Mouse (Mus musculus) adrenal gland, adult 18-20 months (tissue): Measurements from ENCODE around the gene Rarres2. TPM values are rescaled to one million over a fixed set of nuclear protein-coding genes. Genes with fewer than 3 reads are reported as not detected.

Experiments used
- DNase-seq, 2 experiments: peaks; one replicate each; pipeline ENCODE4 v3.0.0; 2021 to 2022; ENCODE audit warnings: low spot score in 2 of 2
- total RNA-seq, 2 experiments: library from RNA; stranded (reverse); gene quantifications; 1 replicate in 1 of 2; 2 replicates in 1 of 2; pipeline ENCODE4 v1.2.3; 2021

Rarres2 gene
- total RNA-seq, 2 experiments from 2014 or later: 55.3 to 165 TPM

DNA sequence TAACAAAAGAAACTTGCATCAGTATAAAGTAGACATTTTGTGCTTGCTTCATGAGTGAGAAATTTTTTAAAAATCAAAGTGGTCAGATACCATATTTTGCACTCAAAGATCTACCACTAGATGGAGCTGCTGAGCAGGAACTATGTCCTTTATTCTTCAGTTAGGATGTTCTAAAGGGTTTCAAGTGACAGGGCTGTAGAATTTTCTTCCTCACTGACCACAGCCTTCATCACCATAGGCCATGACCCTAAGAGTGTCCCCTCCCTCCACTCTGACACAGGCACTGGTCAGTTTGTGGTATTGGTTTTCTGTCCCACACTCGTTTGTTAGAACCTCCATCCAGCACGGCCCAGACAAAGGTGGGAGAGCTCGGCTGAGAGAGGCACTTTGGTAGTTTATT, 9.4 kb upstream of the Rarres2 start:
- DNase-seq: no peak

- DNase-seq: no peak
Observed at GRCm38 (mm10) chr6:48581257-48581656, 8.7 kb upstream of the Rarres2 start.

DNA sequence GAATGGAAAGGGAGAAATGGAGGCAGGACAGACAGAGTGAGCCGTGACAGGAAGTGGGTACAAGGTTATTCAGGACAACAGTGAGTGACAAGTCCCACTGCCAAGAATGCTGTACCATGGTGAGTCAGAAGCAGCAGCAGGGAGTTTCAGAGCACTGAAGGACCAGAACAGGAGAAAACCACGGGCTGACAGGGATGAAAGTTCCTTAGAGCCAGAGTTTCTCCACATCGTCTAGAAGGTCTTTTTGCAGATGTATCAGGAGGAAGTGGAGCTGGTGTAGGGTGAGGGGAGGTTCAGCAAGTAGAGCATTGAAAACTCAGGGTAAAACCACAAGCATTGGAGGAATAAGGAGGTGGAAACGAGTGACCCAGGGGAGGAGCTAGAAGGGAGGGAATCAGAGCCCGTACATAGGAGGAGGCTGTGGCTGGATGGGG, 6.6 kb upstream of the Rarres2 start:
- no peak for DNase-seq

DNA sequence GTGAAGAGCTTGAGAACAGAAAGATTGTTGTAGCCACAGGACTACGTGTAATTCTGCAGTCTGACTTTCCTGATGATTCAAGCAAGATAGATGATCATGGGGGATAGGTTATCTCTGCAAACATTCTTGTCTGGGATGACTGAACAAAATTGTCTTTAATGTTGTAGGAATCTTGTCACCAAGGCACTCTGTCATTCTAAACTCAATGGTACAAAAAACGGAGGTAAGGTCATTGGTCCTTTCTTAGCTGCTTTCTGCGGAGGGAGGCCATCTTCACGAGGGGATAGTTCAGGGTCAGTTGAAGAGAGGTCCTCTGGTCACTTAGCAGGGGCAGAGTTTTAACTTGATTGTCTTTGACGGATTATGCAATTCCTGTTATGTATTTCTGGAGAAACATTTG, 6.1 kb upstream of the Rarres2 start:
- DNase-seq: no peak

GRCm38 (mm10) chr6:48573981-48574380, 1.4 kb upstream of the Rarres2 start:
- DNase-seq: no peak

- DNase-seq: no peak
Observed at GRCm38 (mm10) chr6:48573280-48573679, 691 bp upstream of the Rarres2 start.

DNA sequence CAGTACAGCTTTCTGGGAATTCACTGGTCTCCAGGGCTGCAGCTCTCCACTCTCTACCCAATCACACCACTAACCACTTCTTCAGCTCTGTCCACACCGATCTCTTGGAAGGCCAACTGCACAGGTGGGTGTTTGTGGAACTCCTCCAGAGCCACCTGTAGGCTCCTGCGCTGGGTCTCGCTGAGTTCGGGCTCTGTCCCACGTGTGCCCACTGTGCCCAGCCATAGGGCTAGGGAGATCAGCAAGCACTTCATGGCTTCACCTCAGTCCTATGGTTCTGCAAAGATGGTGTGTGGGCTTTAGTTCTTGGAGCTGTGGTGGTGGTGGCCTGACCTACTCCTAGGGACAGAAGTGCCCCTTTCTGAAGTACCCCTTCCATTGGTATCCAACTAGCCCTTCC, 575 bp downstream of the Rarres2 start:
- DNase-seq: no peak

DNA sequence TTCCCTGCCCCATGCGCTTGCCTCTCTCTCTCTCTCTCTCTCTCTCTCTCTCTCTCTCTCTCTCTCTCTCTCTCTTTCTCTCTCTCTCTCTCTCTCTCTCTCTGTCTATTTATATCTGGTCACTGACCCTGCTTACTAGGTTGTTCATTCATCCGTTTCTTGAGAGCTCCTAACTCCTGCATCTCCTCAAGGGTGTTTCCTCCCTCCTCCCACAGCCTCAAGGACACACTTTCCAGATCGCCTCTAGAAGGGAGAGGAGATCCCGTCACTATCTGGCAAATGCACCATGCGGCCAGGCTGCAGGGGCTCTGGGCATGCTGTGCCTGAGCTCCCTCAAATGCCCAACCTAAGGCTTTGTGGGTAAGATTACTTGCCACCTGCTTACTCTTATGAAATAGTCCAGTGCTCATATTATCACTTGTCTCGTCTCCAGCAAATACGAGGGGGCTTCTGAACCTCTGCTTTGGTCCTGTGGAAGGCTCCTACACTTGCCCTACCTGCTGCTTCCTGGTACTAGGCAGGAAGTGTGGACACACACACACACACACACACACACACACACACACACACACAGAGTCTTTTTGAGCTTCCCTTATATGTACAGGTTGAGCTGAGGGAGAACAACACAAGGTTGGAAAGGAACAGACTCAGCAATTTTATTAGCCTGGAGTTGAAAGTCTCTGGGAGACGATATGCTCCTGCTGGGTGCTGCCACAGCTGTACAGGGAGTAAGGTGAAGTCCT, 3.4 kb downstream of the Rarres2 start:
- no peak for DNase-seq

DNA sequence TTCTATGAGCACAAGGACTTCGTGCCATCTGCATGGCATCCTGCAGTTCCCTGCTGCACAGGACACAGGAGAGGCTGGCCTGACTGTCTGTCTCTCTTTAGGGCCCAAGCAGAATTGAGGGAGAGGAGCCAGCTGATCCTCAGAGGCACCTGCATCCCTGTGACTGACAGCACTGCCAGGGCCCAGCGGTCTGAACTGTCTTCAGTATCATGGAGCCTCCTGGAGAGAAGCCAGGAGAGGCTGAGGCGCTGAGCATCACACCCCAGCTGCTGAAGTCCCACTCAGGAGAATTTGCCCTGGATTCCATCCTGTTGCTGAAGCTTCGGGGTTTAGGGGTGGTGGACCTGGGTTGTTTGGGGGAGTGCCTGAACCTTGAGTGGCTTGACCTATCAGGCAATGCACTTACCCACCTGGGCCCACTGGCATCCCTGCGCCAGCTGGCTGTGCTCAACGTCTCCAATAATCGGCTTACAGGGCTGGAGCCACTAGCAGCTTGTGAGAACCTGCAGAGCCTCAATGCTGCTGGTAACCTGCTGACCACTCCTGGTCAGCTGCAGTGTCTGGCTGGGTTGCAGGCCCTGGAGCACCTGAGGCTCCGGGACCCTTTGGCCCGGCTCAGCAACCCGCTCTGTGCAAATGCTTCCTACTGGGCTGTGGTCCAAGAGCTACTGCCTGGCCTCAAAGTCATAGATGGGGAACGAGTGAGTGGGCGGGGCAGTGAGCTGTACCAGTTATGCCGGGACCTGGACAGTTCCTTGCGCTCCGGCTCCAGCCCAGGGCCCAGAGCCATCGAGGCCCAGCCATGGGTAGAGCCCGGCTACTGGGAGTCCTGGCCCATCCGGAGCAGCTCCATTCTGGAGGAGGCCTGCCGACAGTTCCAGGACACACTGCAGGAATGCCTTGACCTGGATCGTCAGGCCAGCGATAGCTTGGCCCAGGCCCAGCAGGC, 4.3 kb downstream of the Rarres2 start:
- DNase-seq: peak; percentile 51 to 55

GRCm38 (mm10) chr6:48566312-48566711, 6.3 kb downstream of the Rarres2 start:
- no peak for DNase-seq

GRCm38 (mm10) chr6:48565693-48566310, 6.8 kb downstream of the Rarres2 start:
- DNase-seq: no peak

DNA sequence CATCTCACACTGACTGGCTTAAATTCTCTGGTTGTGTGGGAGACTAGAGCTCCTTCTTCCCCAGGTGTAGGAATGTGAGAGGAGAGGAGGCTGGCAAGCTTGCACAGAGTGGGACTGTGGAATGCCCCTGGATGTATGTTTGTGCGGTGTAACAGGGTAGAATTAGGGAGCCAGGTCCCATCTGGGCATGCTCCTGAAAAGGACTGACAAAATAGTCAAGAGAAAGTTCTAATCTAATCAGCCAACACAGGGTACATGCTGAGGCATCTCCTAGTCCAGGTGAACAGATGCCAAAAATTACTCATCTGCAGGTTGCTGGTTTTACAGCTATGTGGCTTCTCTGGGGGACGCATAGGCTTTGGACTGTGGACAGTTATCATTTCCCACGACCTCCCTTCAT, 16.6 kb downstream of the Rarres2 start:
- DNase-seq: no peak

- no peak for DNase-seq
Observed at GRCm38 (mm10) chr6:48555104-48555890, 17.3 kb downstream of the Rarres2 start.

DNA sequence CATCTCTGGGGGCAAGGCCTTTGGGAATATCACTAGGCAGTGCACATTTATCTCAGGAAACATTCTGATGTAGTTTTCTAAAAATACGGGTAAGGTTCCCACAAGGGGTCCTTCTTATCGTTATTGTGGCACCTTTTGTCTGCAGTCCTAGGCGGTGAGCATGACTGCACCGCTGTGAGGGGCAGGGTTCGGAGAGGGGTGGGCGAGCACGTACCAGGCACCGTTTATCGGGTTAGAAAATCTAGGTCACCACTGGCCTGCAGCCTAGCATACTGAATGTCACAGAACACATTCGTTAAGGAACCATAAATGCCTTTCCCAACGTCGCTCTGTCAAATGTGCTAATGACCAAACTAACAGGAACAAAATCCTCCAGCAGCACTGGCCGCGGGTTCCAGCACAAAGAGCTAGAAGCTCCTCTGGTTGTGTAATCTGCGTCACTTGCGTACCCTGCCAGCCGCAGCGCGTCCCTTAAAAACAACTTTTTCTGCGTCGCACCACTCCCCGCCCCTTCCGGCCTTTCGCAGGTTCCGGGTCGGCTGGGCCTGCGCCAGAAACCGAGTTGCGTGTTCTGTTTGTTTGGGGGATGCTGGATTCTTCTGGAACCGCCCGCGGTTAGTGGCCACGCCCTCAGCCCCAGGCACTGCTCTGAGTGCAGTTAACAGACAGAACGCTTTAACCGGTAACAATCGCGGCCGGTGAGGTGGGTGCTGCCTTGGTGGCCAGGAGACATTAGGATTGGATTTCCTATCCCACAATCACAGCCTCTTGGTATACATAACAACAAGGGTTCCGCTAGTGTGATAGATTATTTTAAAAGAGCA, 18.1 kb downstream of the Rarres2 start, which contains the start of gene Lrrc61:
Gene Lrrc61 (plus strand): TSS at position 517 of the 824 bp plus-strand sequence.
- DNase-seq: peak; percentile 96 to 97

DNA sequence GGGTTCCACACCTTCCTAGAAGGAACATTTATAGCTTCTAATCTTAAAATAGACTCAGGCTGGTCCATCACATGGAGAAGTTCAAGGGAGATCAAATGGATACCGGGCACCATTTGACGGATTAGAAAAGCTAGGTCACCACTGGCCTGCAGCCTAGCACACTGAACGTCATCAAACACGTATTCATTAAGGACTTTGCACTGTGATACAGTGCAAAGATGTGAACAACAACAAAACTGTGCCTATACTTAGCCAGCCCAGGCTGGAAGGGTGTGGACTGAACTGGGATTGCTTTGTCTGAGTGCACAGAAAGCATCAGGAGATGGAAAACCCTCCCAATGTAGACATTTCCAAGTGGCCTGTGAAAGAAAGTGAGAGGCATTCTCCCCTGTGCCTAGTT, 18.8 kb downstream of the Rarres2 start:
- no peak for DNase-seq

DNA sequence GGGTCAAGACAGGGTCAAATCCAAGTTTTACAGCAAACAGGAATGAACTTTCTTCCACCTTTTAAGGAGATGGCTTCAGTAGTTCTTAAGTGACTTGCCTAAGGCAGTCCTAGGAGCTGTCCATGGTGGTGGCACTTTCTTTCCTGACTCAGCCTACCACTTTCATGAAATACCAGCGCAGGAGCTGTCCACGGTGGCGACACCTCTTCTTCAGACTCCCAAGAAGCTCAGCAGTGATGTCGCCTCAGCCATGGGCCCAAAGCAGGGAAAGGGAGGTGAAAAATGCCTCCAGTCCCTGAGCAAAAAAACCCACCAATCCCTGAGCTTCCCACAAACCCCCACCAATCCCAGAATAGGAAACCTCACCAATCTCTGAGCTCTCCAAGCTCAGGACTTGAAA, 19.7 kb downstream of the Rarres2 start:
- no peak for DNase-seq

DNA sequence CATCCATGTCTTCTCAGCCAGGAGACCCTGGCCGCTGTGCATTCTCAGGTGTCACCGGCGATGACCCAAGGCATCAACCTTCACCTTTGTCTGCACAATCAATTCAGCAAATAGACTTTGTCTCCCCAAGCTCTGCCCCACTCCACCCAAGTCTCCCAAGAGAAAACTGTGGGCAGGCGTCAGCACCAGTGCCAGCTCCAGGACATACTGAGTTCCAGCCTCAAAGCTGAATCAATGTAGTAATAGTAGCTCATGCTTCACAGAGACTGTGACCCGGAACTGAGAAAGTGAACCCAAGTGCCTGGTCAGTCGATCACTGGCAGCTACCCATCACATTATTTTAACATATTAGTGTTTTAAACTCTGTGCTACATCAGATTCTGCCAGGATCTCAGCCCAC, 24.3 kb downstream of the Rarres2 start:
- no peak for DNase-seq

DNA sequence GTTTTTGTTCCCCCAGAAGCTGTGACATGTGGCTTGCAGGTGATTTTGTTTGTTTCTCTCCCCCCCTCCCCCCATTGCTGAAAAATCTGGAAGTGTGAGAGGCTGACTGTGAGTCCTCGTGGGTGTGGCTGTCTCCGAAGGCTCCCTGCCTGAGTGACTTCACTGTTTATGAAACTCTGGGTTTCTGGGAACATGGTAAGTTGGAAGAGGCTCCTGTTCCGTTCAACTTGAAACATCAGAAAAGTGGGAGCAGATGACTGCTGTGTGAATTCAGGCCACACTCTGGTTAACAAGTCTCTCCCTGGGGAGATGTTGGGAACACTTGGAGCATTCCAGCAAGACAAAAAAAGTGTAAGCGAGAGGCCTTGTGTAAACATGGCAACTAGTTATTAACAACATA, 25.7 kb downstream of the Rarres2 start:
- DNase-seq: no peak

DNA sequence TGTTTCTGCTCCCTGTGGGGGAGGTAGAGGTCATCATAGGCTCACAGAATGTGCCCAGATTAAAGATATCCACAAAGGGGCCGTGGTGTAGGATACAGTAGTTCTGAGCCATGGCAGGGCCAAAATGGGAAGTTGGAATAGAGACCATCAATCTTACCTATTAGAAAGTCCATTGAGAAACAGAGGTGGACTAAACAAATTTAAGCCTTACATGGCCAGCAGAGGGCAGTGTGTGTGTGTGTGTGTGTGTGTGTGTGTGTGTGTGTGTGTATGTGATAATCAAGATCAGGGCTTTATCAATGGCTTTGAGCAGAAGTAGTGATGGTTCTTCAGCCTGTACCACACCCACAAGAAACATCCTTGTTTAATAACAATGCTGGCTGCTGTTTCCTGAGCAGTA, 26.3 kb downstream of the Rarres2 start:
- no peak for DNase-seq

GRCm38 (mm10) chr6:48545251-48545650, 27.3 kb downstream of the Rarres2 start:
- no peak for DNase-seq
